Mouse (Mus musculus) testis, adult 2 months (tissue): ENCODE results near the gene Tent4b.

Experiments used
- CTCF ChIP-seq: fragments of 200-500 bp; IDR thresholded peaks from 2 replicates; pipeline ENCODE4 v1.5.1; 2012; ENCODE audit warnings: low read depth, mild to moderate bottlenecking, inconsistent platforms, low read length, moderate library complexity; ENCODE audit not compliant: control insufficient read depth, insufficient read depth, insufficient replicate concordance
- POLR2A ChIP-seq: fragments of 200-500 bp; IDR thresholded peaks from 2 replicates; pipeline ENCODE4 v1.6.1; 2012; ENCODE audit warnings: low read depth, mild to moderate bottlenecking, inconsistent platforms, low read length, moderate library complexity; ENCODE audit not compliant: control insufficient read depth

DNA sequence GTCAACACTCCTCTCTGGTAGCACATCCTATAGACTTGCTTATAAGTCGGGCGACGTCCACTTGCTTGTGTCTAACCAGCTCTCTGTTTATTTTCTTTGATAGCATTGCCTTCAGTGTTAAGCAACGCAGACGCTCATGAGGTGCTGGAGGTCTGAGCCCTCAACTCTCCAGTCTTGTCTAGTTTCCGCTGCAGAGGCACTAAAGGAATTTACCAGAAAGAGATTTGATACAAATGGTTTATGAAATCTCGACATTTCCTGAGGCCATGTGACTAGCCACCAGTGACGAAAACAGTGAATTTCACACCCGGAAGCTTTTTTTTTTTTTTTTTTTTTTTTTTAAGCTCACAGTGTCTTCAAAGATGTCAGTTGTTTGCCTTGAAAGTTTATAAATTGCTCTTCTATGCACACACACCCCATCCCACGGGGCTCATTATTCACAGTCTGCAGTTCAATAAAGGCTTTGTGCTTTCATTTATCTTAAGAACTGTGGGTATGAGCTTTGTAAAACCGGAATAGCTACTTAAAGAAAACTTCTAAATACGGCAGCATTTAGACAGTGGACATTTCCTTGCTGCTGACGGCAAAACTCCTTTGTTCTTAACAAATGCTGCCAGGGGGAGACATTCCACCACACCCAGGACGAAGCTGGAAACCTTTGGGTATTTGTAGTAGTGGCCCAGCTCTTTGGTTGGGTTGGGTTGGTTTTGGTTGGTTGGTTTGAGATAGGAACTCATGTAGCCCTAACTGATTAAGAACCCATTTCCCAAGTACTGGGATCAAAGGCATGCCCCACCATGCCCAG is 64.0 kb downstream of the Tent4b start:
- no peak for TF ChIP-seq CTCF
- TF ChIP-seq POLR2A = no peak
